Mouse (Mus musculus) kidney, postnatal 0 days (tissue): Measurements from ENCODE around the gene Nfia. TPM values are rescaled to one million over a fixed set of nuclear protein-coding genes. Genes with fewer than 3 reads are reported as not detected.

Experiments used
- ATAC-seq: fragments of 200-750 bp; cut with Nextera tagmentation; replicated peaks from 2 replicates; pipeline ENCODE4 v1.8.0; 2017; ENCODE audit warnings: low read depth, moderate number of reproducible peaks, moderate TSS enrichment, moderate library complexity; ENCODE audit not compliant: low FRiP score
- DNase-seq: peaks from one replicate; pipeline ENCODE4 v3.0.0-alpha.2; 2016; ENCODE audit warnings: low spot score
- H3K27ac ChIP-seq: fragments of 300-500 bp; sonication (generic); 2 replicates; pipeline ENCODE4 v1.5.1; 2014; ENCODE audit warnings: mild to moderate bottlenecking
- H3K27me3 ChIP-seq: fragments of 300-500 bp; sonication (generic); 2 replicates; pipeline ENCODE4 v1.6.1; 2014; ENCODE audit warnings: low read length, mixed read lengths; ENCODE audit not compliant: insufficient read depth
- H3K36me3 ChIP-seq: fragments of 300-500 bp; sonication (generic); 2 replicates; pipeline ENCODE4 v1.6.1; 2014; ENCODE audit warnings: low read length, mixed read lengths; ENCODE audit not compliant: insufficient read depth
- H3K4me1 ChIP-seq: fragments of 300-500 bp; sonication (generic); replicated peaks from 2 replicates; pipeline ENCODE4 v1.6.1; 2014; ENCODE audit warnings: antibody characterized with exemption, low read length, mixed read lengths; ENCODE audit not compliant: insufficient read depth
- H3K4me2 ChIP-seq: fragments of 300-500 bp; sonication (generic); 2 replicates; pipeline ENCODE4 v1.6.1; 2014; ENCODE audit warnings: mild to moderate bottlenecking, low read length, moderate library complexity, mixed read lengths
- H3K4me3 ChIP-seq: fragments of 300-500 bp; sonication (generic); replicated peaks from 2 replicates; pipeline ENCODE4 v1.5.1; 2014; ENCODE audit warnings: low read depth, low read length
- H3K9ac ChIP-seq: fragments of 300-500 bp; sonication (generic); 2 replicates; pipeline ENCODE4 v1.6.1; 2014; ENCODE audit warnings: low read depth, low read length
- H3K9me3 ChIP-seq: fragments of 300-500 bp; sonication (generic); replicated peaks from 2 replicates; pipeline ENCODE4 v1.6.1; 2016; ENCODE audit warnings: low read length, inconsistent platforms, mixed read lengths
- CTCF ChIP-seq: IDR thresholded peaks from 2 replicates; pipeline ENCODE4 v1.5.1; 2016; ENCODE audit warnings: antibody characterized with exemption, low read depth, mild to moderate bottlenecking, moderate library complexity
- WGBS: fragments of 180-500 bp; shearing (Covaris S2); extraction: QIAGEN DNeasy Blood & Tissue Kit; methylation state at CpG from one replicate; pipeline ENCODE4 v1.1.7; 2014; 5-methylcytosine and 5-hydroxymethylcytosine counted together
- polyA plus RNA-seq: library from polyadenylated mRNA; unstranded; fragments of >200 nt; fragmentation: Nextera tagmentation; extraction: Ambion mirVana; gene quantifications from 2 replicates; pipeline ENCODE4 v1.2.1, GENCODE M21; 2015

The Nfia gene
- polyA plus RNA-seq, 1 experiment from 2014 or later, result 25.9 TPM

- no peak for ATAC-seq
These were observed 68.6 kb downstream of the Nfia start for GRCm38 (mm10) chr4:97841063-97841595.

GRCm38 (mm10) chr4:97841745-97842144, 69.2 kb downstream of the Nfia start:
- no peak for ATAC-seq
- H3K4me2 ChIP-seq, result no peak overlapping the region
- no peak overlapping the region for H3K9ac ChIP-seq
- no peaks in the 10 kb centered on the region for H3K27me3 ChIP-seq
- DNase-seq, result no peak
- H3K4me3 ChIP-seq, result no peak overlapping the region
- H3K9me3 ChIP-seq, result no peaks in the 10 kb centered on the region
- peaks cover 17% of the 10 kb centered on the region for H3K4me1 ChIP-seq
- H3K27ac ChIP-seq, result no peak overlapping the region
- TF ChIP-seq CTCF, result no peak
- no peaks in the 10 kb centered on the region for H3K36me3 ChIP-seq
- WGBS, result 73% methylated on average over 5 of the region's 5 CpGs

More at GRCm38 (mm10) chr4:97841063-97841595, 68.6 kb downstream of the Nfia start:
- Histone ChIP-seq H3K4me2 (no peak overlapping the region), H3K36me3 (no peaks in the 10 kb centered on the region), H3K27ac (no peak overlapping the region), H3K9ac (no peak overlapping the region), H3K4me3 (no peak overlapping the region), H3K9me3 (no peaks in the 10 kb centered on the region), H3K27me3 (no peaks in the 10 kb centered on the region), H3K4me1 (peaks cover 17% of the 10 kb centered on the region)
- 71% methylated on average over 4 of the region's 4 CpGs for WGBS
- DNase-seq, result no peak
- no peak for TF ChIP-seq CTCF

GRCm38 (mm10) chr4:97843981-97844690, 71.6 kb downstream of the Nfia start:
- Histone ChIP-seq H3K9ac (no peak overlapping the region), H3K4me1 (peaks cover 11% of the 10 kb centered on the region), H3K27me3 (no peaks in the 10 kb centered on the region), H3K9me3 (no peaks in the 10 kb centered on the region), H3K36me3 (no peaks in the 10 kb centered on the region), H3K27ac (0 out of 2 replicates have a peak overlapping the region, but pooled peaks have one; percentile 55), H3K4me2 (no peak overlapping the region), H3K4me3 (no peak overlapping the region)
- no peak for ATAC-seq
- 77% methylated on average over 15 of the region's 15 CpGs for WGBS
- DNase-seq, result no peak
- TF ChIP-seq CTCF, result no peak

- no peak for ATAC-seq
These were observed 72.4 kb downstream of the Nfia start for GRCm38 (mm10) chr4:97844899-97845298.

GRCm38 (mm10) chr4:97847653-97848052, 75.1 kb downstream of the Nfia start:
- Histone ChIP-seq H3K9me3 (no peaks in the 10 kb centered on the region), H3K4me1 (no peaks in the 10 kb centered on the region), H3K27me3 (no peaks in the 10 kb centered on the region), H3K9ac (no peak overlapping the region), H3K36me3 (no peaks in the 10 kb centered on the region), H3K4me2 (no peak overlapping the region), H3K4me3 (no peak overlapping the region), H3K27ac (no peak overlapping the region)
- DNase-seq (no peak), ATAC-seq (no peak)
- no peak for TF ChIP-seq CTCF
- WGBS, result 76% methylated on average over 5 of the region's 5 CpGs

More at GRCm38 (mm10) chr4:97844899-97845298, 72.4 kb downstream of the Nfia start:
- Histone ChIP-seq H3K9me3 (no peaks in the 10 kb centered on the region), H3K27ac (peak overlapping the region; percentile 55), H3K4me2 (peak overlapping the region; percentile 23), H3K4me3 (0 out of 2 replicates have a peak overlapping the region, but pooled peaks have one; percentile 0), H3K36me3 (no peaks in the 10 kb centered on the region), H3K27me3 (no peaks in the 10 kb centered on the region), H3K9ac (no peak overlapping the region), H3K4me1 (peaks cover 4% of the 10 kb centered on the region)
- peak; percentile 67 for DNase-seq
- 43% methylated on average over 6 of the region's 6 CpGs for whole genome bisulfite sequencing
- no peak for TF ChIP-seq CTCF

- Histone ChIP-seq H3K4me3 (no peak overlapping the region), H3K4me2 (no peak overlapping the region), H3K27ac (no peak overlapping the region), H3K27me3 (no peaks in the 10 kb centered on the region), H3K36me3 (no peaks in the 10 kb centered on the region), H3K4me1 (no peaks in the 10 kb centered on the region), H3K9me3 (no peaks in the 10 kb centered on the region), H3K9ac (no peak overlapping the region)
- DNase-seq (no peak), ATAC-seq (no peak)
- no peak for TF ChIP-seq CTCF
- 87% methylated on average over 3 of the region's 3 CpGs for WGBS
These were observed 78.5 kb downstream of the Nfia start for GRCm38 (mm10) chr4:97850991-97851390.
